Mouse (Mus musculus) kidney, embryonic 14.5 days (tissue): ENCODE measurements at regions not wholly inside any gene's neighbourhood (a gene's known extent, or its start where the extent isn't known, plus 50 kb on each side); places are given as distances from the start of the nearest gene placed in this dataset.

Source experiments
- ATAC-seq: fragments of 200-750 bp; cut with Nextera tagmentation; 2 replicates; pipeline ENCODE4 v1.8.0; 2017; ENCODE audit warnings: moderate number of reproducible peaks, mild to moderate bottlenecking, moderate TSS enrichment, moderate library complexity; ENCODE audit not compliant: low FRiP score, low TSS enrichment
- H3K27ac ChIP-seq: fragments of 300-500 bp; sonication (generic); 2 replicates; pipeline ENCODE4 v1.5.1; 2014; ENCODE audit warnings: low read depth, mild to moderate bottlenecking, low read length, moderate library complexity, mixed read lengths
- H3K27me3 ChIP-seq: fragments of 300-500 bp; sonication (generic); 2 replicates; pipeline ENCODE4 v1.6.1; 2014; ENCODE audit warnings: mild to moderate bottlenecking, low read length; ENCODE audit not compliant: control insufficient read depth, insufficient read depth
- H3K36me3 ChIP-seq: fragments of 300-500 bp; sonication (generic); 2 replicates; pipeline ENCODE4 v1.6.1; 2014; ENCODE audit warnings: low read length, mixed read lengths; ENCODE audit not compliant: control insufficient read depth, insufficient read depth
- H3K4me1 ChIP-seq: fragments of 300-500 bp; sonication (generic); 2 replicates; pipeline ENCODE4 v1.6.1; 2014; ENCODE audit warnings: low read length, mixed read lengths; ENCODE audit not compliant: control insufficient read depth, insufficient read depth
- H3K4me2 ChIP-seq: fragments of 300-500 bp; sonication (generic); replicated peaks from 2 replicates; pipeline ENCODE4 v1.6.1; 2014; ENCODE audit warnings: low read depth, mild to moderate bottlenecking, low read length
- H3K4me3 ChIP-seq: fragments of 300-500 bp; sonication (generic); 2 replicates; pipeline ENCODE4 v1.5.1; 2014; ENCODE audit warnings: mild to moderate bottlenecking, low read length
- H3K9ac ChIP-seq: fragments of 300-500 bp; sonication (generic); 2 replicates; pipeline ENCODE4 v1.6.1; 2014; ENCODE audit warnings: low read depth, mild to moderate bottlenecking, low read length, moderate library complexity
- H3K9me3 ChIP-seq: fragments of 300-500 bp; sonication (generic); 2 replicates; pipeline ENCODE4 v1.6.1; 2016; ENCODE audit warnings: low read length; ENCODE audit not compliant: control insufficient read depth
- WGBS: fragments of 180-500 bp; shearing (Covaris S2); extraction: QIAGEN DNeasy Blood & Tissue Kit; methylation state at CpG from one replicate; pipeline ENCODE4 v1.1.7; 2014; 5-methylcytosine and 5-hydroxymethylcytosine counted together

GRCm38 (mm10) chr4:127562602-127563001 lies 204.6 kb upstream of the Gjb5 start:
- Histone ChIP-seq H3K4me3 (no peak overlapping the region), H3K27me3 (no peaks in the 10 kb centered on the region), H3K4me2 (no peak overlapping the region), H3K36me3 (no peaks in the 10 kb centered on the region), H3K9me3 (no peaks in the 10 kb centered on the region), H3K4me1 (no peaks in the 10 kb centered on the region), H3K9ac (no peak overlapping the region), H3K27ac (no peak overlapping the region)
- no peak for ATAC-seq
- 84% methylated on average over 5 of the region's 5 CpGs for WGBS

- 46% methylated on average over 7 of the region's 7 CpGs for WGBS
- H3K9me3 ChIP-seq = no peaks in the 10 kb centered on the region
- H3K27me3 ChIP-seq = no peaks in the 10 kb centered on the region
- no peak overlapping the region for H3K27ac ChIP-seq
- no peak overlapping the region for H3K4me3 ChIP-seq
- ATAC-seq = no peak
- no peaks in the 10 kb centered on the region for H3K4me1 ChIP-seq
- H3K36me3 ChIP-seq = no peaks in the 10 kb centered on the region
- H3K4me2 ChIP-seq = no peak overlapping the region
- no peak overlapping the region for H3K9ac ChIP-seq
These were observed 200.6 kb upstream of the Gjb5 start for GRCm38 (mm10) chr4:127558572-127558971.

GRCm38 (mm10) chr4:127552456-127553225 lies 194.7 kb upstream of the Gjb5 start:
- H3K4me1 ChIP-seq = no peaks in the 10 kb centered on the region
- H3K9me3 ChIP-seq = no peaks in the 10 kb centered on the region
- no peak overlapping the region for H3K4me2 ChIP-seq
- no peaks in the 10 kb centered on the region for H3K36me3 ChIP-seq
- no peak overlapping the region for H3K4me3 ChIP-seq
- ATAC-seq = no peak
- no peak overlapping the region for H3K9ac ChIP-seq
- WGBS = 83% methylated on average over 12 of the region's 12 CpGs
- no peak overlapping the region for H3K27ac ChIP-seq
- no peaks in the 10 kb centered on the region for H3K27me3 ChIP-seq

DNA sequence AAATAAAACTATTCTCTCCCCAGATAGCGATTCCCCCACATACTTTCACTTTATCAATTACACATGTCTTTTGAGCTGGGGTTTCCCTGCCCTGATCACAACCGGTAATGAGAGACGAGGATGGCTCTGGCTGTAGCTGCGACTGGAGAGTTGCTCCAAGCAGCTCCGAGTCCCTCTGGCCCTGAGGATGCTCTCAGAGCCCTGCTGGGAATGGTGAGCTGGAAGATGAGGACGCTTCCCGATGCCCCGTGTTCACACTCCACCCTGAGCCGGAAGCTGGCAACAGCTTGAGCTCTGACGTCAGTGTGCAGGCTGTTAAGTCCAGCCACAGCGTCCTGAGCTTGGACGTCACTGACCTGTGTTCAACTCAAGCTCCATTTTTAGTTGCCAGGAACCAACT lies 191.6 kb upstream of the Gjb5 start:
- H3K4me1 ChIP-seq = no peaks in the 10 kb centered on the region
- no peaks in the 10 kb centered on the region for H3K27me3 ChIP-seq
- no peak for ATAC-seq
- H3K4me2 ChIP-seq = 0 out of 2 replicates have a peak overlapping the region, but pooled peaks have one; percentile 10
- WGBS = 44% methylated on average over 12 of the region's 12 CpGs
- H3K9me3 ChIP-seq = no peaks in the 10 kb centered on the region
- no peak overlapping the region for H3K9ac ChIP-seq
- H3K36me3 ChIP-seq = no peaks in the 10 kb centered on the region
- no peak overlapping the region for H3K4me3 ChIP-seq
- no peak overlapping the region for H3K27ac ChIP-seq

DNA sequence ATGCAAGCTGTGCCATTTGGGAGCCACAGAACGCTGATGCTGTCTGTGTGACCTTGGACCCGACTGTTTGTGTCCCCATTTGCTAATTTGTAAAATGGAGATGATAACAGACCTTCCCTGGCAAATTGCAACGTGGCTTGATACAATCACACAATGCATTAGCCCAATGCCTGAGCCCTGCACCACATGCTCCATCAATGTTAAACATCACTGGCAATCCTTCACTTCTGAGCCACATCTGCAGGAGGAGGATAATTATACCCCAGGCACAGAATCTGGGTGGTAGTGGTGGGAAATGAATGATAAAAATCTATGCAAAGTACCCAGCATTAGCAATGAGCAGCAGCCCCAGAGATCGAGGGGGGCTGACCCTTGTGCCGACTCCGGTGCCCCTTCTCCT lies 191.0 kb upstream of the Gjb5 start:
- Histone ChIP-seq H3K4me3 (no peak overlapping the region), H3K9me3 (no peaks in the 10 kb centered on the region), H3K4me2 (no peak overlapping the region), H3K36me3 (no peaks in the 10 kb centered on the region), H3K27ac (no peak overlapping the region), H3K4me1 (no peaks in the 10 kb centered on the region), H3K27me3 (no peaks in the 10 kb centered on the region), H3K9ac (no peak overlapping the region)
- WGBS = 66% methylated on average over 6 of the region's 6 CpGs
- no peak for ATAC-seq

DNA sequence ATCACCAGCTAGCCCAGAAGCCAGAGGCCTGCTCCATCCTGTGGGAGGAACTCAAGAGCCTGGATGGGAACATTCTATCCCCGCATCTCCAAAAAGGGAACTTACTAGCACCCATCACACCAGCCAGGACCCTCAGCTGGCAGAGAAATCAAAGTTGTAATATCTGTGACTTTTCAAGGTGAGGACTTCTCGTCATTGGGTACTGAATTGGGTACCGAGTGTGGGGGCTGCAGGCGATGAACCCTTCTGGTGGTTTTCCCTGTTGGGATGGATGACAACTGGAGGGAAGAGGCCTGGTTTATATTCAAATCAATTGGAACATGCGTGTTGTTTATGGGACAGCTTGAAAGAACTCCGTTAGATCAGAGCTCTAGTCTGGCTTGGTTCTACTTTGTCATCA lies 187.1 kb upstream of the Gjb5 start:
- no peak overlapping the region for H3K9ac ChIP-seq
- no peak overlapping the region for H3K27ac ChIP-seq
- no peaks in the 10 kb centered on the region for H3K9me3 ChIP-seq
- no peak for ATAC-seq
- no peaks in the 10 kb centered on the region for H3K4me1 ChIP-seq
- H3K4me3 ChIP-seq = no peak overlapping the region
- no peaks in the 10 kb centered on the region for H3K27me3 ChIP-seq
- H3K36me3 ChIP-seq = no peaks in the 10 kb centered on the region
- WGBS = 94% methylated on average over 6 of the region's 6 CpGs
- no peak overlapping the region for H3K4me2 ChIP-seq

- H3K27ac ChIP-seq = no peak overlapping the region
- 78% methylated on average over 2 of the region's 2 CpGs for WGBS
- H3K9ac ChIP-seq = no peak overlapping the region
These were observed 185.3 kb upstream of the Gjb5 start for GRCm38 (mm10) chr4:127543276-127543675.

DNA sequence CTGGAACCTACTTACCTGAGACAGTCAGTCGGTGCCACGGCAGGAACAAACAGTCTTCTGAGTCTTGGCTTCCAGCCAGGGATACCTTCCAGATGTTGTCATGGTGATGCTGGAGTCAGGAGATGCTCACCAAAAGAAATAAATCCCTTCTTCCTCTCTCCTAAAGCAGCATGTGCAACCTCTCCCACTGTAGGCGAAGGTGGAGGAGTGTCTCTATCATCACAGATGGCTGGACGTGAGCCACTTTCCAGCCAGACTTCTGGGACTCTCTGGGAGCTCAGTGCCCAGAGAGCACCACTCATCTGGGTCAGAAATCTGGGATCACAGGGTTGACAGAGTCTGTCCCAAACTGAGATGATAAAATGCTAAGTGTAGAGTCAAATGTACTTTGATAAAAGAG lies 184.8 kb upstream of the Gjb5 start:
- Histone ChIP-seq H3K4me2 (no peak overlapping the region), H3K4me3 (no peak overlapping the region), H3K9ac (no peak overlapping the region), H3K27ac (no peak overlapping the region), H3K36me3 (no peaks in the 10 kb centered on the region), H3K9me3 (no peaks in the 10 kb centered on the region), H3K27me3 (no peaks in the 10 kb centered on the region), H3K4me1 (no peaks in the 10 kb centered on the region)
- 68% methylated on average over 4 of the region's 4 CpGs for WGBS
- no peak for ATAC-seq

More at GRCm38 (mm10) chr4:127543276-127543675, 185.3 kb upstream of the Gjb5 start:
- Histone ChIP-seq H3K4me2 (no peak overlapping the region), H3K9me3 (no peaks in the 10 kb centered on the region), H3K27me3 (no peaks in the 10 kb centered on the region), H3K4me3 (no peak overlapping the region), H3K36me3 (no peaks in the 10 kb centered on the region), H3K4me1 (no peaks in the 10 kb centered on the region)
- ATAC-seq = no peak

DNA sequence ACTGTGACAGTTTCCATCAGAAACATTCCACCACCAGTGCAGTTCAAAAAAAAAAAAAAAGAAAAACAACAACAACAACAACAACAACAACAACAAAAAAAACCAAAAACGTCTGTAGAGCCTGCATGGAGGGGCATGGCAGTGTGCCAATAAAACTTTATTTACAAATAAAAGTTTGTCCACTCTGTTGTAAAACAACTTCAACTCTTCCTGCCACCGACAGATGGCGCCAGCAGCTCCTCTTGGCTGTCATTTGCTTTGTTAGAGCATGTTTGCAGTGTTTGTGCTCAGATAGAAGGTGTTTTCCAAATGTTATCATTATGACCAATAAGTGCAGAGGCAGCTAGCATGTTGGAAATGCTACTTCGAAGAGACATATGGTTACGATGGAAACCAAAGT lies 179.0 kb upstream of the Gjb5 start:
- no peaks in the 10 kb centered on the region for H3K27me3 ChIP-seq
- H3K9ac ChIP-seq = no peak overlapping the region
- no peaks in the 10 kb centered on the region for H3K9me3 ChIP-seq
- H3K4me1 ChIP-seq = no peaks in the 10 kb centered on the region
- ATAC-seq = no peak
- H3K36me3 ChIP-seq = no peaks in the 10 kb centered on the region
- H3K27ac ChIP-seq = no peak overlapping the region
- no peak overlapping the region for H3K4me2 ChIP-seq
- WGBS = 47% methylated on average over 5 of the region's 5 CpGs
- no peak overlapping the region for H3K4me3 ChIP-seq
